Mouse (Mus musculus): ENCODE measurements around the gene Kit.

GRCm38 (mm10) chr5:75579244-75579643 lies 4.5 kb downstream of the Kit start:
- TF ChIP-seq CTCF (IDR thresholded peaks at IDR 0.05) = no peak
- no peak for TF ChIP-seq POLR2A (IDR thresholded peaks at IDR 0.05; ENCODE audit: insufficient read depth, low read depth, low read length)
- no peak for TF ChIP-seq EP300 (IDR thresholded peaks at IDR 0.05; ENCODE audit: insufficient read depth, low read depth, low read length)
